9 mouse cellular contexts compared by ENCODE assay signal in genomic region chr14:33933778-33934317, GRCm38 (mm10). TPM values are rescaled to one million over a fixed set of nuclear protein-coding genes. Genes with fewer than 3 reads are reported as not detected.
DNase-seq lines count a peak whose midpoint lies in the region; ATAC-seq and TF ChIP-seq lines count a peak whose summit lies in the region.
"Had no signal": no experiment of that assay in that cellular context is flagged by ENCODE, and none has a peak within 500 bp of the region (broad histone marks: within the 10 kb centered on the region; RNA-seq: fewer than 3 reads in every experiment).

No protein-coding gene starts in this region.

- no peak overlapping the region for H3K9ac ChIP-seq in liver, adult 2 months (ENCODE audit: low read depth, low read length)
- H3K9ac ChIP-seq in liver, embryonic 12.5 days: no peak overlapping the region
- no peak overlapping the region for H3K9ac ChIP-seq in forebrain, embryonic 15.5 days (replicated peaks)

- no peaks in the 10 kb centered on the region for H3K9me3 ChIP-seq in liver, embryonic 12.5 days (replicated peaks)
- no peaks in the 10 kb centered on the region for H3K9me3 ChIP-seq in forebrain, embryonic 15.5 days

- TF ChIP-seq POLR2A in liver, adult 2 months (IDR thresholded peaks at IDR 0.05; ENCODE audit: extremely low read depth, insufficient read depth, low read length): no peak
- TF ChIP-seq POLR2A in lung, adult 2 months (IDR thresholded peaks at IDR 0.05; ENCODE audit: borderline replicate concordance, extremely low read depth, low read depth, low read length): no peak

- H3K4me3 ChIP-seq in liver, adult 2 months (ENCODE audit: insufficient read depth, low read depth, low read length): no peak overlapping the region
- no peak overlapping the region for H3K4me3 ChIP-seq in liver, embryonic 12.5 days
- no peak overlapping the region for H3K4me3 ChIP-seq in forebrain, embryonic 15.5 days
- H3K4me3 ChIP-seq in lung, adult 2 months (replicated peaks; ENCODE audit: extremely low read depth, low read depth, low read length): no peak overlapping the region

- no peak overlapping the region for H3K27ac ChIP-seq in liver, adult 2 months (replicated peaks; ENCODE audit: insufficient read depth, low read depth, low read length)
- no peak overlapping the region for H3K27ac ChIP-seq in liver, embryonic 12.5 days
- no peak overlapping the region for H3K27ac ChIP-seq in forebrain, embryonic 15.5 days (replicated peaks)

- no peaks in the 10 kb centered on the region for H3K79me2 ChIP-seq in liver, adult 2 months (ENCODE audit: control insufficient read depth, insufficient read depth, low read length)

- H3K27me3 ChIP-seq in liver, adult 2 months (ENCODE audit: control insufficient read depth, insufficient read depth, low read length): peaks cover 5% of the 10 kb centered on the region; the same call in 1 of the 2 replicates
- peaks cover 40% of the 10 kb centered on the region for H3K27me3 ChIP-seq in liver, embryonic 12.5 days (replicated peaks)
- no peaks in the 10 kb centered on the region; the same call in 1 of the 2 replicates for H3K27me3 ChIP-seq in forebrain, embryonic 15.5 days

- no peaks in the 10 kb centered on the region for H3K36me3 ChIP-seq in liver, adult 2 months (ENCODE audit: control insufficient read depth, insufficient read depth, low read length)
- H3K36me3 ChIP-seq in liver, embryonic 12.5 days: no peaks in the 10 kb centered on the region
- H3K36me3 ChIP-seq in forebrain, embryonic 15.5 days: no peaks in the 10 kb centered on the region

- DNase-seq in liver, adult 2 months (ENCODE audit: extremely low read depth, low read depth, low spot score): no peak
- DNase-seq in adrenal gland, postnatal 10 days: peak; percentile 74
- DNase-seq in kidney, postnatal 25 days: peak; percentile 59 to 83
- peak; percentile 23 for DNase-seq in lung, adult 2 months
- peak; percentile 80 for DNase-seq in right cerebral cortex, postnatal 4 days

- ATAC-seq in liver, embryonic 12.5 days: no peak
- ATAC-seq in forebrain, embryonic 15.5 days (replicated peaks): peak; percentile 49; the same call in 1 of the 2 replicates
- no peak for ATAC-seq in erythroid progenitor cell, adult 5-6 weeks (replicated peaks; ENCODE audit: low FRiP score, poor library complexity, severe bottlenecking)

- H3K4me1 ChIP-seq in liver, adult 2 months (ENCODE audit: control insufficient read depth, insufficient read depth, low read length): no peaks in the 10 kb centered on the region
- H3K4me1 ChIP-seq in liver, embryonic 12.5 days: no peaks in the 10 kb centered on the region
- H3K4me1 ChIP-seq in forebrain, embryonic 15.5 days: no peaks in the 10 kb centered on the region
- no peaks in the 10 kb centered on the region for H3K4me1 ChIP-seq in lung, adult 2 months (ENCODE audit: control insufficient read depth, insufficient read depth, low read length)

- H3K4me2 ChIP-seq in liver, embryonic 12.5 days: no peak overlapping the region
- no peak overlapping the region for H3K4me2 ChIP-seq in forebrain, embryonic 15.5 days (replicated peaks)

- TF ChIP-seq CTCF in liver, adult 2 months (IDR thresholded peaks at IDR 0.05; ENCODE audit: low read depth, low read length): peak; percentile 48; the same call in 1 of the 2 replicates
- TF ChIP-seq CTCF in lung, adult 2 months (IDR thresholded peaks at IDR 0.05; ENCODE audit: insufficient read depth, low read length): peak; percentile 21; the same call in 1 of the 2 replicates

- WGBS in liver, adult 2 months: 45% methylated on average over 5 of the region's 5 CpGs
- WGBS in liver, embryonic 12.5 days (ENCODE audit: insufficient replicate concordance): 28% methylated on average over 5 of the region's 5 CpGs
- WGBS in forebrain, embryonic 15.5 days: 38% methylated on average over 5 of the region's 5 CpGs
- 35% methylated on average over 5 of the region's 5 CpGs for WGBS in lung, adult 2 months

RNA-seq across cellular contexts. Expression of gene Gdf2, which starts 7.0 kb away (rescaled TPM):
- 12.3 and 13.1 TPM in 2 replicates for total RNA-seq in liver, adult 2 months (2014; rRNA removed)
- polyA plus RNA-seq in liver, adult 2 months (2012; rRNA removed): 4.9 and 5.4 TPM in 2 replicates
- polyA plus RNA-seq in liver, embryonic 12.5 days (2016; fragmentation: Nextera tagmentation; extraction: Ambion mirVana): 14.4 and 15.0 TPM in 2 replicates
- total RNA-seq in adrenal gland, postnatal 10 days (2021): 1 to 10 TPM; 1.9 to 4.8 TPM
- not detected in 2 replicates for polyA plus RNA-seq in forebrain, embryonic 15.5 days (2015; fragmentation: Nextera tagmentation; extraction: Ambion mirVana)
- 0.25 and 0.45 TPM in 2 replicates for polyA plus RNA-seq in lung, adult 2 months (2012; rRNA removed)
- total RNA-seq in erythroid progenitor cell, adult 5-6 weeks (2015; ENCODE audit: low replicate concordance): not detected in 2 replicates
- total RNA-seq in erythroid progenitor cell, adult 5-6 weeks (2017; ENCODE audit: low replicate concordance): not detected in 2 replicates
- total RNA-seq: layer of hippocampus, adult 18-20 months had no signal

RNA-seq across cellular contexts. Expression of gene Gdf10, which starts 10.5 kb away (rescaled TPM):
- 0.92 and 1.3 TPM in 2 replicates for total RNA-seq in liver, adult 2 months (2014; rRNA removed)
- 3.1 and 3.6 TPM in 2 replicates for polyA plus RNA-seq in liver, adult 2 months (2012; rRNA removed)
- 11.4 and 15.6 TPM in 2 replicates for polyA plus RNA-seq in liver, embryonic 12.5 days (2016; fragmentation: Nextera tagmentation; extraction: Ambion mirVana)
- 10 to 100 TPM in 1 of 2 experiments, 1 to 10 TPM in 1; 8.9 to 10.1 TPM for total RNA-seq in adrenal gland, postnatal 10 days (2021)
- polyA plus RNA-seq in forebrain, embryonic 15.5 days (2015; fragmentation: Nextera tagmentation; extraction: Ambion mirVana): 2.9 and 3.1 TPM in 2 replicates
- 14.3 and 15.1 TPM in 2 replicates for polyA plus RNA-seq in lung, adult 2 months (2012; rRNA removed)
- not detected in 2 replicates for total RNA-seq in erythroid progenitor cell, adult 5-6 weeks (2015; ENCODE audit: low replicate concordance)
- not detected in 2 replicates for total RNA-seq in erythroid progenitor cell, adult 5-6 weeks (2017; ENCODE audit: low replicate concordance)

RNA-seq across cellular contexts. Expression of gene Rbp3, which starts 20.0 kb away (rescaled TPM):
- not detected in 2 replicates for total RNA-seq in liver, adult 2 months (2014; rRNA removed)
- not detected in 2 replicates for polyA plus RNA-seq in liver, adult 2 months (2012; rRNA removed)
- 0.10 and 0.12 TPM in 2 replicates for polyA plus RNA-seq in liver, embryonic 12.5 days (2016; fragmentation: Nextera tagmentation; extraction: Ambion mirVana)
- under 1 TPM in 1 of 2 experiments, not detected in 1; 0.06 TPM for total RNA-seq in adrenal gland, postnatal 10 days (2021)
- polyA plus RNA-seq in forebrain, embryonic 15.5 days (2015; fragmentation: Nextera tagmentation; extraction: Ambion mirVana): 0.38 TPM in 1 of 2 replicates, not detected in the other
- not detected in 2 replicates for polyA plus RNA-seq in lung, adult 2 months (2012; rRNA removed)
- total RNA-seq in erythroid progenitor cell, adult 5-6 weeks (2015; ENCODE audit: low replicate concordance): not detected in 2 replicates
- not detected in 2 replicates for total RNA-seq in erythroid progenitor cell, adult 5-6 weeks (2017; ENCODE audit: low replicate concordance)

RNA-seq across cellular contexts. Expression of gene Zfp488, which starts 44.7 kb away (rescaled TPM):
- under 0.01 TPM in 2 replicates for total RNA-seq in liver, adult 2 months (2014; rRNA removed)
- polyA plus RNA-seq in liver, adult 2 months (2012; rRNA removed): not detected in 2 replicates
- polyA plus RNA-seq in liver, embryonic 12.5 days (2016; fragmentation: Nextera tagmentation; extraction: Ambion mirVana): 0.05 TPM in 1 of 2 replicates, not detected in the other
- total RNA-seq in adrenal gland, postnatal 10 days (2021): under 1 TPM in 1 of 2 experiments, not detected in 1; 0.12 TPM
- 0.13 and 0.19 TPM in 2 replicates for polyA plus RNA-seq in forebrain, embryonic 15.5 days (2015; fragmentation: Nextera tagmentation; extraction: Ambion mirVana)
- not detected in 2 replicates for polyA plus RNA-seq in lung, adult 2 months (2012; rRNA removed)
- 0.84 TPM in 1 of 2 replicates, not detected in the other for total RNA-seq in erythroid progenitor cell, adult 5-6 weeks (2015; ENCODE audit: low replicate concordance)
- not detected in 2 replicates for total RNA-seq in erythroid progenitor cell, adult 5-6 weeks (2017; ENCODE audit: low replicate concordance)
